Mouse (Mus musculus) ES-CJ7 (cell line): Measurements from ENCODE around the gene Glmn.
A peak's percentile ranks its signal among the peaks of the same experiment; 100 is the strongest.

Experiments
- DNase-seq: peaks from one replicate; pipeline ENCODE4 v3.0.0; 2011; ENCODE audit warnings: low read depth, low spot score

Gene Glmn

DNA sequence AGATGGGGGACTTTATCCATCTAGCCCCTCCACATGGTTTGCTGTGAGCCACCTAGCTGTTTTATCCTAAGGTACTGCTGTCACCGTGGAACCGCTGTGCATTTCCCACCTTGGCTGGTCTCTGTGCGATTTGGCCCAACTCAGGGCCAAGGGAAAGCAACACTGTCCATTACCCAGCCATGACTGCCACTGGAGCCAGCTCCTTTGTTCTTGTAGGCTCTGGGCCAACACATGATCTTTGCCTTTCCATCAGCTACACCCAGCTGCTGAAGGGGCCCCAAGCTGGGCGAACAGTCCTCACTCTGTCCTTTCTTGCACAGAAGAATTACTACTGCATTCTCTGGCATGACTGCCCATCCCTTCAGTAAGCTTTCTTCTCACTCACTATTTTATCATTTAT, 79.1 kb downstream of the Glmn start:
- no peak for DNase-seq

GRCm38 (mm10) chr5:107516087-107516486, 81.6 kb downstream of the Glmn start:
- DNase-seq, result no peak

GRCm38 (mm10) chr5:107515453-107515852, 82.2 kb downstream of the Glmn start:
- DNase-seq, result no peak

GRCm38 (mm10) chr5:107513583-107513982, 84.1 kb downstream of the Glmn start:
- peak; percentile 67 for DNase-seq

GRCm38 (mm10) chr5:107511326-107511725, 86.4 kb downstream of the Glmn start:
- DNase-seq, result no peak

DNA sequence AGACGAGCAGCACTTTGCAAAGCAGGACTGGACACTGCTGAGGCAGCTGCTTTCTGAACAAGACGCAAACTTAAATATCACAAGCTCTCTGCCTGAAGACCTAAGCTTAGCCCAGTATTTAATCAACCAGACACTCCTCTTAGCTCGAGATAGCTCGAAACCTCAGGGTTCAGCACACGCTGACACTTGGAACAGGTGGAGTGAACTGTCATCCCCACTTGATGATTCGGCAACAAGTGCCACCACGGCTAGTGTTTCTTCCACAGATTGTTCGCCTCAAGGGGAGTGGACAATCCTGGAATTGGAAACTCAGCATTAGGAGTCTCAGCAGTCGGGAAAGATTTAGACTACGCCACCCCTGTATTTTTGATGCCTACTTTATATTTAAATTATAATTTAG, 87.2 kb downstream of the Glmn start:
- DNase-seq, result no peak

DNA sequence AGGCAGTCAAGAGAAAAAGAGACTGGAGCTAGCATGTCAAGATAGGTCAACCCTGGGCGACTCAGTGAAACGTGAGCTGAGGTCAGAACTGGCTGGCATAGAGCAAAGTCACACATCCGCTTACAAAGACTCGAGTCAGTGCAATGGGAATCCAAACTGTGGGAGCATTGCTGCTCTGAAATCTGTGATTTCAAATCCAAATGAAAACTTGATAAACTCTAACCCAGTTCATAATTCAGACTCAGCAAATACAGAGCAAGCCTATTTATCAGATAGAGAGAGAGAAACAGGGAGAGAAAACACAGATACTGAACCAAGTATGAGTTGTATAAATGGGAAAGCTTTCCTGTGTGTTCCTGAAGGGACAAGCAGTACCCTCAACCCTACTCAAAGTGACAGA, 90.4 kb downstream of the Glmn start, which contains the start of gene Gm42669:
Gene Gm42669, plus strand, starts transcription at position 301 of the 400 bp plus-strand sequence.
- no peak for DNase-seq

DNA sequence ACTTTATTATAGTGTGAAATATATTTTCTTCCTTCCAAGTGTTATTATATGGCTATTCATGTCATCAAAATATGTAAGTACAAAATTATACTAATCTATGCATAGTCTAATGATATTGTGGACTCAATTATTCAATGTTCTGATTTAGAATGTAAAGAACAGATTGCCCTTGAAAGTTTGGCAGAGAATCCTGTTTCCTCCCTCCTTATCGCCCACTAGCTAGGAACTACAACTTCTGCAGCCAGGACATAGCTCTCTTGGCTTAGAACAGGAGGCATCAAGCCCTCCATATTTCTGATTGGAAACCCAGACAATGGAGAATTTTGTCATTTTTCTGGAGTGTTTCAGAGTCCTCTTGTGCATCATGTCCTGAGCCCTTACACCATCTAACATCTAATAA, 96.9 kb downstream of the Glmn start:
- no peak for DNase-seq

GRCm38 (mm10) chr5:107499891-107500535, 97.7 kb downstream of the Glmn start:
- DNase-seq, result no peak
